Mouse (Mus musculus) heart, postnatal 14 days (tissue): Measurements from ENCODE around the gene Ssbp2. TPM values are rescaled to one million over a fixed set of nuclear protein-coding genes. Genes with fewer than 3 reads are reported as not detected.

Experiments
- DNase-seq, 2 experiments: peaks; one replicate each; pipeline ENCODE4 v3.0.0; 2021 to 2022
- intact Hi-C: fragments of 180-260 bp; cut with DNase I; formaldehyde crosslinking; loops from one replicate; pipeline ENCODE4 v1.15.1; 2025
- total RNA-seq, 2 experiments: library from RNA; stranded (reverse); gene quantifications; 2 replicates each; pipeline ENCODE4 v1.2.3; 2021

Gene Ssbp2
- total RNA-seq, 2 experiments from 2014 or later: 50.5 to 51.9 TPM

GRCm38 (mm10) chr13:91509467-91509866 lies 49.4 kb downstream of the Ssbp2 start:
- no peak for DNase-seq

GRCm38 (mm10) chr13:91514979-91515378 lies 54.9 kb downstream of the Ssbp2 start:
- intact Hi-C loops: no loop called here
- DNase-seq: no peak

More at GRCm38 (mm10) chr13:91509467-91509866, 49.4 kb downstream of the Ssbp2 start:
- intact Hi-C loops: no loop called here

- no peak for DNase-seq
- intact Hi-C loops: no loop called here
Observed at GRCm38 (mm10) chr13:91520073-91520750, 60.1 kb downstream of the Ssbp2 start.

- no peak for DNase-seq
- intact Hi-C loops: no loop called here
Observed at GRCm38 (mm10) chr13:91520968-91521367, 60.9 kb downstream of the Ssbp2 start.

GRCm38 (mm10) chr13:91526058-91526457 lies 66.0 kb downstream of the Ssbp2 start:
- intact Hi-C loops: no loop called here
- DNase-seq: no peak

- intact Hi-C loops: no loop called here
- DNase-seq: no peak
Observed at GRCm38 (mm10) chr13:91529821-91530220, 69.7 kb downstream of the Ssbp2 start.

- intact Hi-C loops: no loop called here
- no peak for DNase-seq
Observed at GRCm38 (mm10) chr13:91536711-91537110, 76.6 kb downstream of the Ssbp2 start.

GRCm38 (mm10) chr13:91540145-91541068 lies 80.3 kb downstream of the Ssbp2 start:
- DNase-seq: no peak
- intact Hi-C loops: no loop called here

- no peak for DNase-seq
- intact Hi-C loops: no loop called here
Observed at GRCm38 (mm10) chr13:91541069-91541429, 81.0 kb downstream of the Ssbp2 start.

GRCm38 (mm10) chr13:91543555-91543954 lies 83.5 kb downstream of the Ssbp2 start:
- intact Hi-C loops: no loop called here
- DNase-seq: no peak

GRCm38 (mm10) chr13:91564047-91564446 lies 104.0 kb downstream of the Ssbp2 start:
- intact Hi-C loops: no loop called here
- DNase-seq: no peak

GRCm38 (mm10) chr13:91564755-91565154 lies 104.7 kb downstream of the Ssbp2 start:
- no peak for DNase-seq
- intact Hi-C loops: no loop called here

GRCm38 (mm10) chr13:91581504-91581903 lies 121.4 kb downstream of the Ssbp2 start:
- intact Hi-C loops: no loop called here
- no peak for DNase-seq

GRCm38 (mm10) chr13:91582212-91582611 lies 122.1 kb downstream of the Ssbp2 start:
- intact Hi-C loops: no loop called here
- DNase-seq: no peak

GRCm38 (mm10) chr13:91586368-91586767 lies 126.3 kb downstream of the Ssbp2 start:
- intact Hi-C loops: no loop called here
- no peak for DNase-seq

GRCm38 (mm10) chr13:91588475-91588874 lies 128.4 kb downstream of the Ssbp2 start:
- intact Hi-C loops: no loop called here

GRCm38 (mm10) chr13:91591863-91592262 lies 131.8 kb downstream of the Ssbp2 start:
- DNase-seq: no peak
- intact Hi-C loops: no loop called here

More at GRCm38 (mm10) chr13:91588475-91588874, 128.4 kb downstream of the Ssbp2 start:
- no peak for DNase-seq

GRCm38 (mm10) chr13:91595284-91595683 lies 135.2 kb downstream of the Ssbp2 start:
- intact Hi-C loops: no loop called here
- no peak for DNase-seq

- no peak for DNase-seq
Observed at GRCm38 (mm10) chr13:91599594-91599993, 139.5 kb downstream of the Ssbp2 start.

GRCm38 (mm10) chr13:91605043-91605840 lies 145.2 kb downstream of the Ssbp2 start:
- no peak for DNase-seq
- intact Hi-C loops: no loop called here

More at GRCm38 (mm10) chr13:91599594-91599993, 139.5 kb downstream of the Ssbp2 start:
- intact Hi-C loops: no loop called here

GRCm38 (mm10) chr13:91610601-91611000 lies 150.5 kb downstream of the Ssbp2 start:
- intact Hi-C loops: no loop called here
- DNase-seq: no peak
